Mouse (Mus musculus) CH12.LX (cell line): ENCODE measurements around the gene Sparcl1. TPM values are rescaled to one million over a fixed set of nuclear protein-coding genes. Genes with fewer than 3 reads are reported as not detected.

ENCODE experiments used
- DNase-seq: peaks from one replicate; pipeline ENCODE4 v3.0.0-alpha.2; 2013; ENCODE audit errors: extremely low read depth
- H3K27ac ChIP-seq: 2 replicates; pipeline ENCODE4 v1.5.1; 2012; ENCODE audit warnings: low read depth, mild to moderate bottlenecking, control low read depth, moderate library complexity; ENCODE audit not compliant: insufficient read depth
- H3K27me3 ChIP-seq: replicated peaks from 2 replicates; pipeline ENCODE3; 2012; ENCODE audit warnings: inconsistent platforms
- H3K36me3 ChIP-seq, 2 experiments: replicated peaks in 1 of 2; 2 replicates each; pipeline versions ENCODE3 to v1.6.1; 2012; ENCODE audit warnings: inconsistent platforms in 1 of 2, low read length in 1 of 2, mild to moderate bottlenecking in 1 of 2, mixed read lengths in 1 of 2, moderate library complexity in 1 of 2; ENCODE audit not compliant: control insufficient read depth in 1 of 2, insufficient read depth in 1 of 2
- H3K4me1 ChIP-seq, 2 experiments: 2 replicates each; pipeline ENCODE4 v1.6.1; 2012; ENCODE audit warnings: inconsistent platforms in 1 of 2, moderate library complexity in 1 of 2; ENCODE audit not compliant: insufficient read depth in 2 of 2, control insufficient read depth in 1 of 2
- H3K4me2 ChIP-seq: 2 replicates; pipeline ENCODE4 v1.6.1; 2012; ENCODE audit warnings: low read depth, mild to moderate bottlenecking, control low read depth; ENCODE audit not compliant: poor library complexity, insufficient read depth, severe bottlenecking
- H3K4me3 ChIP-seq, 3 experiments: fragments of 150-350 bp in 1 of 3; sonication (generic) in 1 of 3; replicated peaks in 1 of 3; 2 replicates each; pipeline versions ENCODE3 to v1.5.1; 2011 to 2012; ENCODE audit warnings: low read depth in 2 of 3, low read length in 2 of 3, mild to moderate bottlenecking in 2 of 3, moderate library complexity in 2 of 3, control low read depth in 1 of 3, improper control_type of control experiment in 1 of 3, inconsistent platforms in 1 of 3, mixed read lengths in 1 of 3; ENCODE audit not compliant: poor library complexity in 1 of 3
- H3K79me2 ChIP-seq: replicated peaks from 2 replicates; pipeline ENCODE4 v1.6.1; 2012; ENCODE audit warnings: mild to moderate bottlenecking, moderate library complexity; ENCODE audit not compliant: control insufficient read depth, poor library complexity, insufficient read depth, severe bottlenecking; ENCODE audit errors: extremely low read depth
- H3K9ac ChIP-seq: 2 replicates; pipeline ENCODE4 v1.6.1; 2012; ENCODE audit warnings: low read depth, mild to moderate bottlenecking, control low read depth, moderate library complexity; ENCODE audit not compliant: insufficient read depth
- H3K9me3 ChIP-seq: replicated peaks from 2 replicates; pipeline ENCODE3; 2012; ENCODE audit warnings: low read length, inconsistent platforms, mixed read lengths
- BHLHE40 ChIP-seq: IDR thresholded peaks from 2 replicates; pipeline ENCODE4 v1.6.1; 2011; ENCODE audit warnings: mild to moderate bottlenecking, low read depth, low read length, improper control_type of control experiment
- CHD2 ChIP-seq: IDR thresholded peaks from 2 replicates; pipeline ENCODE4 v1.6.1; 2011; ENCODE audit warnings: low read length, improper control_type of control experiment
- CTCF ChIP-seq, 2 experiments: IDR thresholded peaks in 1 of 2; conservative IDR thresholded peaks in 1 of 2; 2 replicates each; pipeline ENCODE4 v1.5.1; 2011 to 2012; ENCODE audit warnings: low read depth in 2 of 2, low read length in 2 of 2, improper control_type of control experiment in 1 of 2, inconsistent platforms in 1 of 2, mild to moderate bottlenecking in 1 of 2, moderate library complexity in 1 of 2
- EP300 ChIP-seq: IDR thresholded peaks from 2 replicates; pipeline ENCODE4 v1.6.1; 2011; ENCODE audit warnings: low read length, improper control_type of control experiment
- ETS1 ChIP-seq: conservative IDR thresholded peaks from 2 replicates; pipeline ENCODE4 v1.6.1; 2012; ENCODE audit warnings: low read depth, mild to moderate bottlenecking, inconsistent platforms, low read length, improper control_type of control experiment, moderate library complexity
- GABPA ChIP-seq: IDR thresholded peaks from 2 replicates; pipeline ENCODE4 v1.6.1; 2012; ENCODE audit warnings: low read depth, low read length, improper control_type of control experiment, inconsistent platforms; ENCODE audit not compliant: insufficient replicate concordance
- IRF4 ChIP-seq: IDR thresholded peaks from 2 replicates; pipeline ENCODE4 v1.6.1; 2014; ENCODE audit warnings: low read depth, mild to moderate bottlenecking, inconsistent platforms, low read length, improper control_type of control experiment
- MAX ChIP-seq: IDR thresholded peaks from 2 replicates; pipeline ENCODE4 v1.6.1; 2011; ENCODE audit warnings: low read length, improper control_type of control experiment
- MEF2A ChIP-seq: IDR thresholded peaks from 2 replicates; pipeline ENCODE4 v1.6.1; 2014; ENCODE audit warnings: low read depth, mild to moderate bottlenecking, inconsistent platforms, low read length, improper control_type of control experiment, borderline replicate concordance
- NELFE ChIP-seq: IDR thresholded peaks from 2 replicates; pipeline ENCODE4 v1.6.1; 2011; ENCODE audit warnings: low read depth, low read length, improper control_type of control experiment
- NRF1 ChIP-seq: IDR thresholded peaks from 2 replicates; pipeline ENCODE4 v1.6.1; 2014; ENCODE audit warnings: low read depth, mild to moderate bottlenecking, inconsistent platforms, low read length, improper control_type of control experiment, moderate library complexity
- PAX5 ChIP-seq: IDR thresholded peaks from 2 replicates; pipeline ENCODE4 v1.6.1; 2012; ENCODE audit warnings: low read length, inconsistent platforms, mixed read lengths
- POLR2AphosphoS2 ChIP-seq: IDR thresholded peaks from 2 replicates; pipeline ENCODE4 v1.6.1; 2011; ENCODE audit warnings: low read depth, low read length, improper control_type of control experiment
- RCOR1 ChIP-seq: conservative IDR thresholded peaks from 2 replicates; pipeline ENCODE4 v1.6.1; 2012; ENCODE audit warnings: low read depth, mild to moderate bottlenecking, inconsistent platforms, low read length, improper control_type of control experiment
- SIN3A ChIP-seq: IDR thresholded peaks from 2 replicates; pipeline ENCODE4 v1.6.1; 2012; ENCODE audit warnings: low read length, improper control_type of control experiment, inconsistent platforms
- ZC3H11A ChIP-seq: IDR thresholded peaks from 2 replicates; pipeline ENCODE4 v1.6.1; 2012; ENCODE audit warnings: low read depth, mild to moderate bottlenecking, inconsistent platforms, low read length, improper control_type of control experiment
- ZKSCAN1 ChIP-seq: IDR thresholded peaks from 2 replicates; pipeline ENCODE4 v1.6.1; 2012; ENCODE audit warnings: low read depth, inconsistent platforms, low read length, improper control_type of control experiment, borderline replicate concordance
- ZMIZ1 ChIP-seq: IDR thresholded peaks from 2 replicates; pipeline ENCODE4 v1.6.1; 2012; ENCODE audit warnings: low read depth, mild to moderate bottlenecking, inconsistent platforms, low read length, improper control_type of control experiment
- ZNF384 ChIP-seq: IDR thresholded peaks from 2 replicates; pipeline ENCODE4 v1.6.1; 2012; ENCODE audit warnings: low read depth, low read length, improper control_type of control experiment, inconsistent platforms
- dilution Hi-C: fragments of 300-500 bp; cut with MboI; formaldehyde crosslinking; loops from 2 replicates; pipeline ENCODE4 v1.14.3; 2020; ENCODE audit warnings: low sequenced_read_pairs; ENCODE audit not compliant: extremely low pct_unique_long_range_greater_than_20kb, extremely low pct_ligation_motif_present
- in situ Hi-C: fragments of 300-500 bp; cut with MboI; formaldehyde crosslinking; loops from 3 replicates; pipeline ENCODE4 v1.14.3; 2019; ENCODE audit warnings: low sequenced_read_pairs, low pct_ligation_motif_present, low pct_unique_long_range_greater_than_20kb, mixed read lengths
- polyA plus RNA-seq: library from polyadenylated mRNA; unstranded; fragments of >175 nt; gene quantifications from 2 replicates; pipeline ENCODE4 v1.2.1, GENCODE M21; 2012; ENCODE audit warnings: low read depth; ENCODE audit not compliant: insufficient read length
- total RNA-seq, 2 experiments: library from RNA; depleted of rRNA; stranded (reverse); fragments of 300-350 nt in 1 of 2; fragments of >200 nt in 1 of 2; gene quantifications; 2 replicates each; pipeline ENCODE4 v1.2.3; 2012 to 2014

Gene Sparcl1
- total and polyA plus RNA-seq, 3 experiments = not detected

- Histone ChIP-seq H3K4me1 (peaks cover 0 to 12% of the 10 kb centered on the region in 2 experiments; a peak in 2 of 4 replicates), H3K9ac (no peak overlapping the region), H3K27ac (no peak overlapping the region), H3K27me3 (no peaks in the 10 kb centered on the region), H3K4me2 (peak overlapping the region; percentile 48; the same call in 1 of the 2 replicates), H3K4me3 (no peak overlapping the region), H3K36me3 (no peaks in the 10 kb centered on the region), H3K9me3 (no peaks in the 10 kb centered on the region)
- dilution Hi-C loops = no loop called here
- in situ Hi-C loops = loop anchor here (25.0 kb wide), 1 partner anchor 225 kb away; the partner anchor contains the start of gene Mepe
- TF ChIP-seq CHD2 = no peak
- TF ChIP-seq BHLHE40 = no peak
- no peak for TF ChIP-seq SIN3A
- TF ChIP-seq GABPA = no peak
- TF ChIP-seq ZNF384 = no peak
- TF ChIP-seq RCOR1 = no peak
- TF ChIP-seq, all 38 proteins: peak for 0
- no peak for DNase-seq
- H3K79me2 ChIP-seq = no peaks in the 10 kb centered on the region
Measured at GRCm38 (mm10) chr5:104112016-104112415, 1.5 kb downstream of the Sparcl1 start.

DNA sequence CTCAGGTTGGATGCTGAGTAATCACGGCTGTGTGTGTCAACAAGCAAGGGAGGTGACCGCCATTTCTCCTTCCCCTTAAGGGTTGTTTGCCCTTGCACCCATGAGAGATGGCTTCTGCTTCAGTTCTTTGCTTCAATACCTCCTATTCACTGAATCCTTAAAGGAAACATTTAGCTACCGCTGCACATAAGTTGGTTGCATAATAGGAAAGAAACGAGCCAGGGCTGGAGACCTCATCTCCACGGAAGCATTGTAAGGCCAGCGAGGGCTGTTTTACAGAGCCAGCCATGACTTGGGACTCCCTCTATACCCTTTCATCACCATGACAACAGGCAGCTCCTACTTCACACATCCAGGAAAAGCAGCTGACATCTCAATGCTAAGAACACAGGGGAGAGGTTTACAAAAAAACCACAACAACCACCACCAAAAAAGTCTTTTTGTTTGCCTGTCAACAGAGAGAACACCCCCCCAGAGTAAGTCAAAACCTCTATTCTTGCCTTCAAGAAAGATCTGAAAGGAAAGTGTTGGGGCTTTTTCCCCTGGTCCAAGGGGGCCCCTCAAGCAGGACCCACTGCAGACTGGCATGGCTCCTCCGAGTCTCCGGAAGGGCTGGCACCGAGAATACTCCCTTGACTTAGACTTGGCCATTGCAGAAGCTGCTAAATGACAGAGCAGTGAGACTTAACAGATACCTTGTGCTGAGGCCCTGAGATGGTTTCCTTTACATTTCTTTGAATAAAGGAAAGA lies 3.2 kb downstream of the Sparcl1 start:
- Histone ChIP-seq H3K27me3 (no peaks in the 10 kb centered on the region), H3K79me2 (no peaks in the 10 kb centered on the region), H3K4me3 (no peak overlapping the region), H3K36me3 (no peaks in the 10 kb centered on the region), H3K4me1 (peaks cover 0 to 12% of the 10 kb centered on the region in 2 experiments; a peak in 2 of 4 replicates), H3K4me2 (no peak overlapping the region), H3K27ac (no peak overlapping the region), H3K9me3 (no peaks in the 10 kb centered on the region), H3K9ac (no peak overlapping the region)
- no peak for DNase-seq
- no peak for TF ChIP-seq CHD2
- TF ChIP-seq ETS1 = no peak
- TF ChIP-seq NRF1 = no peak
- no peak for TF ChIP-seq MEF2A
- no peak for TF ChIP-seq POLR2AphosphoS2
- TF ChIP-seq ZMIZ1 = no peak
- TF ChIP-seq CTCF (conservative IDR thresholded peaks at IDR 0.05 in 1 of 2, IDR thresholded peaks at IDR 0.05 in 1 of 2; ENCODE audit: low read depth in 2 of 2, low read length in 2 of 2) = no peak
- TF ChIP-seq ZKSCAN1 = no peak
- TF ChIP-seq ZC3H11A = no peak
- TF ChIP-seq EP300 = no peak
- no peak for TF ChIP-seq SIN3A
- TF ChIP-seq NELFE = no peak
- no peak for TF ChIP-seq IRF4
- no peak for TF ChIP-seq MAX
- no peak for TF ChIP-seq PAX5
- dilution Hi-C loops (no loop called here), in situ Hi-C loops (loop anchor here (25.0 kb wide), 1 partner anchor 227 kb away; the partner anchor contains the start of gene Mepe)
